Mouse (Mus musculus) forebrain, embryonic 14.5 days (tissue): ENCODE results near the gene Gm9844. TPM values are rescaled to one million over a fixed set of nuclear protein-coding genes. Genes with fewer than 3 reads are reported as not detected.
"Not testable (repeated sequence)": the region's sequence is repeated elsewhere in the genome, so short reads cannot be mapped to it uniquely, and the experiment has no call there.

Experiments
- ATAC-seq: fragments of 200-750 bp; cut with Nextera tagmentation; 2 replicates; pipeline ENCODE4 v1.8.0; 2017; ENCODE audit warnings: mild to moderate bottlenecking, moderate library complexity
- DNase-seq: peaks from one replicate; pipeline ENCODE4 v3.0.0-alpha.2; 2015; ENCODE audit warnings: low spot score
- H3K27ac ChIP-seq: fragments of 300-500 bp; sonication (generic); 2 replicates; pipeline ENCODE4 v1.5.1; 2014; ENCODE audit warnings: low read depth, mild to moderate bottlenecking, control low read depth, low read length, moderate library complexity
- H3K27me3 ChIP-seq: fragments of 300-500 bp; sonication (generic); replicated peaks from 2 replicates; pipeline ENCODE4 v1.6.1; 2014; ENCODE audit warnings: low read length, control low read depth, mixed read lengths; ENCODE audit not compliant: control insufficient read depth, insufficient read depth
- H3K36me3 ChIP-seq: fragments of 300-500 bp; sonication (generic); 2 replicates; pipeline ENCODE4 v1.6.1; 2014; ENCODE audit warnings: low read length, control low read depth; ENCODE audit not compliant: control insufficient read depth, insufficient read depth
- H3K4me1 ChIP-seq: fragments of 300-500 bp; sonication (generic); 2 replicates; pipeline ENCODE4 v1.6.1; 2014; ENCODE audit warnings: antibody characterized with exemption, low read length, control low read depth; ENCODE audit not compliant: control insufficient read depth, insufficient read depth
- H3K4me2 ChIP-seq: fragments of 300-500 bp; sonication (generic); 2 replicates; pipeline ENCODE4 v1.6.1; 2014; ENCODE audit warnings: mild to moderate bottlenecking, control low read depth, low read length
- H3K4me3 ChIP-seq: fragments of 300-500 bp; sonication (generic); 2 replicates; pipeline ENCODE4 v1.5.1; 2014; ENCODE audit warnings: low read depth, low read length, control low read depth
- H3K9ac ChIP-seq: fragments of 300-500 bp; sonication (generic); 2 replicates; pipeline ENCODE4 v1.6.1; 2014; ENCODE audit warnings: mild to moderate bottlenecking, low read length, control low read depth, moderate library complexity
- H3K9me3 ChIP-seq: fragments of 300-500 bp; sonication (generic); replicated peaks from 2 replicates; pipeline ENCODE4 v1.6.1; 2016; ENCODE audit warnings: low read length, control low read depth, mixed read lengths; ENCODE audit not compliant: control insufficient read depth
- WGBS: fragments of 180-500 bp; shearing (Covaris S2); extraction: QIAGEN DNeasy Blood & Tissue Kit; methylation state at CpG from one replicate; pipeline ENCODE4 v1.1.7; 2014; 5-methylcytosine and 5-hydroxymethylcytosine counted together
- polyA plus RNA-seq: library from polyadenylated mRNA; unstranded; fragments of >200 nt; fragmentation: Nextera tagmentation; extraction: Ambion mirVana; gene quantifications from 2 replicates; pipeline ENCODE4 v1.2.1, GENCODE M21; 2014

Gene Gm9844
- 36.6 and 42.2 TPM in 2 replicates for polyA plus RNA-seq

DNA sequence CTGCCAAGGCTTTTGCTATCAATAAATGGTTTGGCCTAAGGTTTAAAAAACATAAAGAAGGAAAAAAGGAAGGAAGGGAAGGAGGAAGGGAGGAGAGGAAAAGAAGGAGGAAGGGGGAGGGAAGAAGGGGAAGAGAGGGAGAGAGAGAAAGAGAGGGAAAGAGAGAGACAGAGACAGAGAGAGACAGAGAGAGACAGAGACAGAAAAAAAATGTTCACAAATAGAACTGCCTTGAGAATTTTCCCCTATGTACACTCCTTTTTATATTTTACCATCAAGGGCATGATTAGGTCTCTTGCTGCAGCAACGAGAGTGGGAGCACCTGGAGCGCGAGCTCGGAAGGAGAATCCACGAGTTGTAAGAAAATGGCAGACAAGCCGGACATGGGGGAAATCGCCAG is at the start of gene Gm9844:
Gm9844 (plus strand) TSS at position 301 of the 400 bp plus-strand sequence.
- Histone ChIP-seq H3K27me3 (no peaks in the 10 kb centered on the region), H3K36me3 (no peaks in the 10 kb centered on the region), H3K4me3 (no peak within 1 kb of the TSS), H3K27ac (no peak within 1 kb of the TSS), H3K9me3 (no peaks in the 10 kb centered on the region), H3K9ac (no peak within 1 kb of the TSS), H3K4me2 (no peak within 1 kb of the TSS), H3K4me1 (no peaks in the 10 kb centered on the region)
- DNase-seq (no peak), ATAC-seq (no peak)
- WGBS, result 89% methylated on average over 7 of the region's 7 CpGs

DNA sequence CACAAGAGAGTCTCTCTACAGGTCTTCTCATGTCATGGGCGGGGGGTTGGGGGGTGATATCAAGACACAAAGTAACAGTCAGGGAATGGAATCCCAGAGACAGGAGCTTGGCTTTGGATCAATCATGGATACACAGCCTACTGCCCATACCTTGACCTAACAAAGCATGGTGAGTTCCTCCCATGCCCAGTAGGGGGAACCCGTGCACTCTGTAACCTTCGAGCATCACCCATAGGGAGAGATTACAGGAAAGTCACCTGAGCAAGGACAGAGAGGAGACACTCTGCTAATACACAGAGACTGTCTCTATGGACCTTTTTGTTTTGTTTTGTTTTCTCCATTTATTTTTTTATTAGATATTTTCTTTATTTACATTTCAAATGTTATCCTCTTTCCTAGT is 44.5 kb upstream of the Gm9844 start:
- H3K9me3 ChIP-seq, result no peaks in the 10 kb centered on the region
- H3K4me1 ChIP-seq, result no peaks in the 10 kb centered on the region
- H3K27ac ChIP-seq, result no peak overlapping the region
- H3K9ac ChIP-seq, result no peak overlapping the region
- no peaks in the 10 kb centered on the region for H3K36me3 ChIP-seq
- H3K4me3 ChIP-seq, result no peak overlapping the region
- ATAC-seq (peak; percentile 55; the same call in 1 of the 2 replicates), DNase-seq (peak; percentile 70)
- no peak overlapping the region for H3K4me2 ChIP-seq
- no peaks in the 10 kb centered on the region for H3K27me3 ChIP-seq
- 0% methylated on average over 3 of the region's 3 CpGs for WGBS

DNA sequence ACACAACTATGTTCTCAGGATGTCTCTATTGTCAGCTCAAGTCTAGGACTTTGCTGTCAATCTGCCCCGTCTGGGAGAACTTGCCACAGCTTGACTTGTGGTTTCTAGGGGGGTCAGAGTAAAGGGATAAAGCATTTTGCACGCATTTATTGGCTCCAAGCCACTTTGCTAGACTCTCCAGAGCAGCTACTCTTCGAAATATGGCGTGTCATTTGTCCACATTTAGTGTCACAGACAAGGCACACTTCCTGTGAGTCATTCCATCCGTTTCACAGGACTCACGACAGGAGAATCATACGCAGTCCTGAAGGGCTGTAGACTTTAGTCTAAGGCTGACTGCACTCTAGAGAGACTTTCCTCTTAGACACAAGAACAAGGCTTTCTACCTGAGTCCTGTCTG is 37.6 kb upstream of the Gm9844 start:
- DNase-seq, result no peak
- Histone ChIP-seq H3K27me3 (no peaks in the 10 kb centered on the region), H3K4me1 (no peaks in the 10 kb centered on the region), H3K4me3 (no peak overlapping the region), H3K9ac (no peak overlapping the region), H3K27ac (no peak overlapping the region), H3K4me2 (no peak overlapping the region), H3K36me3 (no peaks in the 10 kb centered on the region), H3K9me3 (no peaks in the 10 kb centered on the region)
- 80% methylated on average over 7 of the region's 7 CpGs for WGBS
- ATAC-seq, result no peak

DNA sequence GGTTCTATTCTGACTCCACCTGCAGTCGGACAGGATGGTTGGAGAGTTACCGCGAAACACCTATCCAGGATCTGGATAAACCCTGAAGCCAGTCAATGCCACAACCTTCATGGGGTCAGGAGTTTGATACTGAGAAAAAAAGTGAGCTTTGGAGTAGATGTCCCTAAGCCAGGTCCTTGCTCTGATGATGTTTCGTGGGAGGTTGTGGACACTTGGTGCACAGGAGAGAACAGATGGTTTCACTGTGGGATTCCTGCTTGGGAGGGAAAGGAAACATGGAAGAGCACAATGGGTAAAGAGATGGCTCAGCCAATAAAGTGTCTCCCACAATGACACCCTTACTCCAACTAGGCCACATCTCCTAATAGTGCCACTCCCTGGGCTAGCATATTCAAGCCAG is 34.8 kb upstream of the Gm9844 start:
- H3K9ac ChIP-seq, result no peak overlapping the region
- H3K36me3 ChIP-seq, result no peaks in the 10 kb centered on the region
- DNase-seq (no peak), ATAC-seq (no peak)
- H3K27ac ChIP-seq, result no peak overlapping the region
- H3K4me3 ChIP-seq, result no peak overlapping the region
- H3K27me3 ChIP-seq, result no peaks in the 10 kb centered on the region
- H3K4me1 ChIP-seq, result no peaks in the 10 kb centered on the region
- WGBS, result 91% methylated on average over 4 of the region's 4 CpGs
- no peak overlapping the region for H3K4me2 ChIP-seq
- H3K9me3 ChIP-seq, result no peaks in the 10 kb centered on the region

DNA sequence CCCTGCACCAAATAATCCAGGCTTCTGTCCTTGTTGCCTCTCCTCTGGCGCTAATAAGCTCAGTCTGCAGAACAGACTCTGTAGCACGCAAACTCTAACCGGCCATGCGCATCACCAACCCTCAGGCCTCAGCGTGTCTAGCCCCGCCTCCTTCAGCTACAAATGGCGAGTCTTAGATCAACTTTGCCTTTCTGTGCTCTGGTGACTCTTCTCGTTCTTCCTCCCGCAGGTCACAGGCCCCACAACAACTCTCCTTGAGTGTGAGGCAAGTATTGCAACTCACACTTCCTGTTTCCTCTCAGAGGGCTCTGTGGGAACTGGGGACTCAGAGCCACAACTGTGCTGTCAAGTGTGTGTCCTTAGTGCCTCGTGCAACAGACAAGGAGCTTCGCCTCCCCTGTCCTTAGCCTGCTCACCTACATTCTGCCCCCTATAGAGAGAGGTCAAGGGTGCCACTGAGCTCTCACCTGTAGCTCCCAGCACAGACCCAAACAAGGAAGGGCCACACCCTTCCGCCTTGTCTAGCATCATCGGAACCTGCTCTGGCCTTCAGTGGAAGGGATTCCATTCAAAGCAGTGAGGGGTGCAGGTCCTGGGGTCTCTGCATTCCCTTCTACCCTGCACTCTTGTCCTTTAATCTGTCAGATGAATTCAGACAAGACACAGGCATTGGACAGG is 23.1 kb upstream of the Gm9844 start:
- H3K4me3 ChIP-seq, H3K9me3 ChIP-seq, H3K4me1 ChIP-seq, H3K9ac ChIP-seq, H3K27ac ChIP-seq, H3K36me3 ChIP-seq, H3K27me3 ChIP-seq, ATAC-seq, H3K4me2 ChIP-seq, DNase-seq: not testable (repeated sequence)
- WGBS, result 77% methylated on average over 11 of the region's 13 CpGs

DNA sequence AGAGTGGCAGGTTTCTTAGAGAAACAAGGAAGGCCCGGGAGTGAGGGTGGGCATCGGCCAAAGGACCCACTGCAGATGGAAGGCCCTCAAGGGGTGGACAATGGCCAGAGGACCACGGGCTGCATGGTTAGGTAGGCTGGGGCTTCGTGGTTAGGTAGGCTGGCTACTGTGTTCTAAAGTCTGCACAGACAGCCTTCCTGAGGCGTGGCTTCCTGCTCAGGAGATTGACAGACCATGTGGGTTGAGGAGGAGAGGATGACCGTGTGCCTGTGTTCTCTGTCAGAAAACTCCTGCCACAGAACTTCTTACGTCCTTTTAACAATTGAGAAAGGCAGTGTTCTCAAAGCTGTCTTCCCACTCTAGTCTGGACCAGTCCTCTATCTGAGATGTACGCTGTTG is 22.6 kb upstream of the Gm9844 start:
- Histone ChIP-seq H3K4me1 (no peaks in the 10 kb centered on the region), H3K36me3 (no peaks in the 10 kb centered on the region), H3K9me3 (no peaks in the 10 kb centered on the region), H3K4me2 (no peak overlapping the region), H3K27ac (no peak overlapping the region), H3K9ac (no peak overlapping the region), H3K4me3 (no peak overlapping the region), H3K27me3 (no peaks in the 10 kb centered on the region)
- DNase-seq (no peak), ATAC-seq (no peak)
- 86% methylated on average over 8 of the region's 8 CpGs for WGBS

DNA sequence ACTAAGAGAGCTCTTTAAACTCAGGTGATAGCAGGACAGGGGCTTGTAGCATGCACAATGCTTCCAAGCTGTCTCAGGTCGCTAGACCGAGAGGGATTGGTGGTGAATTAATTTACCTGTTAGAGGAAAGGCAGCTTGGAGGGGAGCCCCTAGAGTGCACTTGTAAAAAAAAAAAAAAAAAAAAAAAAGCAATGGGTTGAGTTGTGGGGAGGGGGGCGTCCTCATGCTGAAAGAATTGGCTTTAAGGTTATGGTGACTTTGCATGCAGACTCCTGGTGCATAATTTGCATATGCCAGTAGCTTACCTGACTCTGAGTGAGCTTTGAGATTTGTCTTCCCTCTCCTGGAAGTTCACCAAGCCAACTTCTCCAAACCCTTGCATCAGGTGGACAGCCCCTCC is 21.7 kb upstream of the Gm9844 start:
- no peak overlapping the region for H3K4me2 ChIP-seq
- WGBS, result 65% methylated on average over 3 of the region's 3 CpGs
- ATAC-seq, result no peak
- no peak overlapping the region for H3K4me3 ChIP-seq
- H3K9me3 ChIP-seq, result no peaks in the 10 kb centered on the region
- no peaks in the 10 kb centered on the region for H3K27me3 ChIP-seq
- no peak for DNase-seq
- H3K27ac ChIP-seq, result no peak overlapping the region
- no peaks in the 10 kb centered on the region for H3K4me1 ChIP-seq
- no peak overlapping the region for H3K9ac ChIP-seq
- no peaks in the 10 kb centered on the region for H3K36me3 ChIP-seq

DNA sequence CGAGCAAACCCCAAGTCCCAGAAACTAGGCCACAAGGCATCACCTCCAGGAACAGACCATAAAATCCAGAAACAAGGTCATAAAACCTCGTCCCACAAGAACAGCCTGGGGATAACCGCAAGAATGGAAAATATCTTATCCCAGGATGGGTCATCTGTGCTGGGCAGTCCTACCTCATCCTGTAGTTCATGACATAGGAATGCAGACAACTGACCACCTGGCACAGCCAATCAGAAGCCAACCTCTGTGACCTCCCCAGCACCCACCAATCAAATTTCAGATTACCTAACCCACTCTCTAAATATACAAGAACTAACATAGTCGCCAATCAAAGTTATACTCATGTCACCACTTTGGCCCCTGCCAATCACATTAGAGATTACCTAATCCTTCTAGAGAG is 21.0 kb upstream of the Gm9844 start:
- Histone ChIP-seq H3K27ac (no peak overlapping the region), H3K9me3 (no peaks in the 10 kb centered on the region), H3K9ac (no peak overlapping the region), H3K27me3 (no peaks in the 10 kb centered on the region), H3K4me1 (no peaks in the 10 kb centered on the region), H3K4me3 (no peak overlapping the region), H3K4me2 (no peak overlapping the region), H3K36me3 (no peaks in the 10 kb centered on the region)
- DNase-seq (no peak), ATAC-seq (no peak)
- 63% methylated on average over 4 of the region's 4 CpGs for WGBS

DNA sequence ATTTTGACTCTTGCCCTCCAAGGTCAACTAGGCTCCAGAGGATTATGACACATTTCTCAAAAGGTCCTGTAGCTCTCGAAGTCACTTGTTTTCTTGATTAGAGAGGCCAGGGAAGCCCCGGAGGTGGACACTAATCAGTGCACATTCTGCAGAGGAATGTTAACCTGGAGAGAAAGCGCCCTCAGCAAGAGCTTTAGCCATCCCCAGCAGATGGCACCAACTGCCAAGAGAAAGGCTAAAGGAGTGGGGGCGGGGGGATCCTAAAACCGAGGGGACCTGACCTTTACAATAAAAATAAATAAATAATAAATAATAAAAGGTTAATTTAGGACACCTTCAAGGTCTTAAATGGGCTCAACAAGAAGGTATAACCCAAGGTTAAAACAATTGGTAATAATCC is 17.9 kb upstream of the Gm9844 start:
- no peak for DNase-seq
- no peaks in the 10 kb centered on the region for H3K9me3 ChIP-seq
- WGBS, result 37% methylated on average over 5 of the region's 5 CpGs
- H3K36me3 ChIP-seq, result no peaks in the 10 kb centered on the region
- no peak overlapping the region for H3K4me2 ChIP-seq
- H3K27me3 ChIP-seq, result no peaks in the 10 kb centered on the region
- no peak overlapping the region for H3K27ac ChIP-seq
- no peak for ATAC-seq
- no peak overlapping the region for H3K4me3 ChIP-seq
- no peaks in the 10 kb centered on the region for H3K4me1 ChIP-seq
- H3K9ac ChIP-seq, result no peak overlapping the region
